Mouse (Mus musculus): ENCODE data around the gene Acadvl. TPM values are rescaled to one million over a fixed set of nuclear protein-coding genes. Genes with fewer than 3 reads are reported as not detected.
A peak's percentile ranks its signal among the peaks of the same experiment; 100 is the strongest.

Acadvl gene
- polyA plus RNA-seq, 1 experiment from 2014 or later, result 61.9 TPM

GRCm38 (mm10) chr11:69998567-69999491 is 16.4 kb downstream of the Acadvl start:
- Histone ChIP-seq H3K36me3 (peaks cover 31% of the 10 kb centered on the region), H3K27me3 (no peaks in the 10 kb centered on the region), H3K9me3 (replicated peaks) (no peaks in the 10 kb centered on the region), H3K4me1 (peaks cover 47% of the 10 kb centered on the region), H3K4me2 (replicated peaks) (no peak overlapping the region), H3K4me3 (no peak overlapping the region), H3K27ac (no peak overlapping the region), H3K9ac (peak overlapping the region; percentile 18; the same call in 1 of the 2 replicates)
- ATAC-seq (ENCODE audit: low FRiP score), result no peak
- WGBS, result 94% methylated on average over 27 of the region's 27 CpGs

GRCm38 (mm10) chr11:69997070-69997509 is 18.1 kb downstream of the Acadvl start:
- under 1% methylated on average over 35 of the region's 44 CpGs for WGBS
- peak overlapping the region; percentile 83 for H3K4me3 ChIP-seq
- H3K4me1 ChIP-seq, result peaks cover 38% of the 10 kb centered on the region
- H3K36me3 ChIP-seq, result peaks cover 37% of the 10 kb centered on the region
- H3K27ac ChIP-seq, result peak overlapping the region; percentile 94
- H3K4me2 ChIP-seq (replicated peaks), result peak overlapping the region; percentile 62
- no peaks in the 10 kb centered on the region for H3K27me3 ChIP-seq
- peak; percentile 26 for ATAC-seq (ENCODE audit: low FRiP score)
- peak overlapping the region; percentile 96 for H3K9ac ChIP-seq
- no peaks in the 10 kb centered on the region for H3K9me3 ChIP-seq (replicated peaks)

- Histone ChIP-seq H3K4me1 (peaks cover 32% of the 10 kb centered on the region), H3K9me3 (replicated peaks) (no peaks in the 10 kb centered on the region), H3K4me2 (replicated peaks) (peak overlapping the region; percentile 62), H3K27ac (peak overlapping the region; percentile 94), H3K9ac (peak overlapping the region; percentile 96), H3K4me3 (peak overlapping the region; percentile 83), H3K36me3 (peaks cover 37% of the 10 kb centered on the region), H3K27me3 (no peaks in the 10 kb centered on the region)
- ATAC-seq (ENCODE audit: low FRiP score), result no peak; the same call in none of the 2 replicates
- whole genome bisulfite sequencing, result 1% methylated on average over 60 of the region's 66 CpGs
These were observed 18.8 kb downstream of the Acadvl start for GRCm38 (mm10) chr11:69996161-69997061.

- peaks cover 31% of the 10 kb centered on the region for H3K4me1 ChIP-seq
- H3K36me3 ChIP-seq, result peaks cover 37% of the 10 kb centered on the region
These were observed 19.7 kb downstream of the Acadvl start, which contains the start of gene Phf23 for GRCm38 (mm10) chr11:69995391-69995960. Gene Phf23 (plus strand): TSS chr11:69995777.

GRCm38 (mm10) chr11:69994401-69995090 is 20.7 kb downstream of the Acadvl start:
- H3K36me3 ChIP-seq, result peaks cover 39% of the 10 kb centered on the region
- WGBS, result 89% methylated on average over 11 of the region's 11 CpGs
- H3K4me1 ChIP-seq, result peaks cover 32% of the 10 kb centered on the region
- H3K27ac ChIP-seq, result no peak overlapping the region
- no peak for ATAC-seq (ENCODE audit: low FRiP score)
- H3K4me3 ChIP-seq, result peak overlapping the region; percentile 83; the same call in 1 of the 2 replicates
- no peak overlapping the region for H3K9ac ChIP-seq
- H3K9me3 ChIP-seq (replicated peaks), result no peaks in the 10 kb centered on the region
- no peaks in the 10 kb centered on the region for H3K27me3 ChIP-seq
- H3K4me2 ChIP-seq (replicated peaks), result peak overlapping the region; percentile 62; the same call in 1 of the 2 replicates

More at GRCm38 (mm10) chr11:69995391-69995960, 19.7 kb downstream of the Acadvl start, which contains the start of gene Phf23:
- Histone ChIP-seq H3K27me3 (no peaks in the 10 kb centered on the region), H3K27ac (peak within 1 kb of the TSS; percentile 94), H3K9ac (peak within 1 kb of the TSS; percentile 96), H3K9me3 (replicated peaks) (no peaks in the 10 kb centered on the region), H3K4me2 (replicated peaks) (peak within 1 kb of the TSS; percentile 62), H3K4me3 (peak within 1 kb of the TSS; percentile 83)
- WGBS, result under 1% methylated on average over 35 of the region's 36 CpGs
- ATAC-seq (ENCODE audit: low FRiP score), result peak; percentile 83

- Histone ChIP-seq H3K27me3 (no peaks in the 10 kb centered on the region), H3K9me3 (replicated peaks) (no peaks in the 10 kb centered on the region), H3K4me1 (peaks cover 27% of the 10 kb centered on the region), H3K9ac (peak overlapping the region; percentile 89), H3K27ac (no peak overlapping the region), H3K36me3 (peaks cover 39% of the 10 kb centered on the region), H3K4me2 (replicated peaks) (peak overlapping the region; percentile 73), H3K4me3 (peak overlapping the region; percentile 77)
- WGBS, result 87% methylated on average over 3 of the region's 3 CpGs
- no peak for ATAC-seq (ENCODE audit: low FRiP score)
These were observed 22.3 kb downstream of the Acadvl start for GRCm38 (mm10) chr11:69992932-69993331.

GRCm38 (mm10) chr11:69992396-69992795 is 22.8 kb downstream of the Acadvl start:
- Histone ChIP-seq H3K4me1 (peaks cover 21% of the 10 kb centered on the region), H3K4me2 (replicated peaks) (peak overlapping the region; percentile 73), H3K9me3 (replicated peaks) (no peaks in the 10 kb centered on the region), H3K9ac (peak overlapping the region; percentile 89), H3K27ac (no peak overlapping the region), H3K4me3 (peak overlapping the region; percentile 77), H3K27me3 (no peaks in the 10 kb centered on the region), H3K36me3 (peaks cover 43% of the 10 kb centered on the region)
- ATAC-seq (ENCODE audit: low FRiP score), result no peak
- 90% methylated on average over 10 of the region's 10 CpGs for WGBS

- Histone ChIP-seq H3K27me3 (no peaks in the 10 kb centered on the region), H3K4me1 (peaks cover 19% of the 10 kb centered on the region), H3K36me3 (peaks cover 49% of the 10 kb centered on the region), H3K4me3 (peak overlapping the region; percentile 77), H3K9me3 (replicated peaks) (no peaks in the 10 kb centered on the region), H3K4me2 (replicated peaks) (peak overlapping the region; percentile 73), H3K27ac (peak overlapping the region; percentile 92), H3K9ac (peak overlapping the region; percentile 89)
- WGBS, result under 1% methylated on average over 15 of the region's 15 CpGs
- 0 out of 2 replicates have a peak, but pooled peaks have one; percentile 11 for ATAC-seq (ENCODE audit: low FRiP score)
These were observed 23.5 kb downstream of the Acadvl start for GRCm38 (mm10) chr11:69991711-69992110.

- H3K36me3 ChIP-seq, result peaks cover 55% of the 10 kb centered on the region
- WGBS, result under 1% methylated on average over 40 of the region's 40 CpGs
- peak within 1 kb of the TSS; percentile 77 for H3K4me3 ChIP-seq
- H3K4me2 ChIP-seq (replicated peaks), result peak within 1 kb of the TSS; percentile 73
- peak within 1 kb of the TSS; percentile 92 for H3K27ac ChIP-seq
- no peaks in the 10 kb centered on the region for H3K9me3 ChIP-seq (replicated peaks)
- ATAC-seq (ENCODE audit: low FRiP score), result peak; percentile 70
- H3K4me1 ChIP-seq, result peaks cover 19% of the 10 kb centered on the region
- peak within 1 kb of the TSS; percentile 89 for H3K9ac ChIP-seq
- no peaks in the 10 kb centered on the region for H3K27me3 ChIP-seq
These were observed 24.1 kb downstream of the Acadvl start, which contains the start of gene Gabarap for GRCm38 (mm10) chr11:69990850-69991691. Gene Gabarap (plus strand): TSS chr11:69991143.

- Histone ChIP-seq H3K9ac (0 out of 2 replicates have a peak overlapping the region, but pooled peaks have one; percentile 24), H3K27me3 (no peaks in the 10 kb centered on the region), H3K4me2 (replicated peaks) (no peak overlapping the region), H3K9me3 (replicated peaks) (no peaks in the 10 kb centered on the region), H3K4me1 (peaks cover 19% of the 10 kb centered on the region), H3K27ac (no peak overlapping the region), H3K4me3 (no peak overlapping the region), H3K36me3 (peaks cover 64% of the 10 kb centered on the region)
- WGBS, result 91% methylated on average over 8 of the region's 8 CpGs
- ATAC-seq (ENCODE audit: low FRiP score), result no peak
These were observed 25.3 kb downstream of the Acadvl start for GRCm38 (mm10) chr11:69989949-69990348.

All from hindbrain, embryonic 12.5 days (tissue).